Mouse (Mus musculus): ENCODE measurements around the gene Eps15l1.

Gene Eps15l1

DNA sequence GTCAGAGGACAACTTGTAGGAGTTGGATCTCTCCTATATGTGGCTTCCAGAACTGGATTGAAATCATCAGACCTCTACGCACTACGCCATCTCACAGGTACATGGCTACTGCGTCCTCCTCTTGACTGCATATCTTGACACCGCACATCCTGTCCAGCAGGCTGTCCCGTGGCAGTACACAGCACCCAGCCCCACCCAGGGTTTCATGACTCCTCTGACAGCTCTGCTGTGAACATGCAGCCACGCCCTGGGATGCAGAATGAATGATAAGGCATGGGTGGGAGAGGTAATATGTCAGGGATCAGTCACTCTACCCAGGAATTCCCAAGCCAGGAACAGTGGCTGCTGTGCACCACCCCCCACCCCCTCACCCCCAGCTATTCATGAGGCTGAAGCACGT is 7.4 kb downstream of the Eps15l1 start:
- peak; percentile 19 for DNase-seq (ENCODE audit: low spot score)

DNA sequence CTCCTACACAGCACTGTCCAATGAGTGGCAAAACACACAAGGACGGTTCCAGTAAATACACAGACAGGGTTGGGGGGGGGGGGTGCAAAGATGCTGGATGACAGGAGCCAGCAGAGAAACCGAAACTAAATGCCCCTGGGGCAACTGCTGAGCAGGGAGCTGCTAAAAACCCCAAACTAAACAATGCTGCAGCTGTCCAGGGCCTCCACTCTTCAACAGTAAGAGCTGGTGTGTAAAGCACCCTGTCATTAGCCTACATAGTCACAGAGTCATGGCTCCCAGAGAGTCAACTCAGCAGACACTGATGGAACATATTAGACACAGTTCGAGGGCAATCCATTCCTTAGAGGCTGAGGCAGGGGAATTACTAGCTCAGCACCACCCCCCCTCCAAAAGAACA is 11.8 kb downstream of the Eps15l1 start:
- DNase-seq (ENCODE audit: low spot score) = no peak

DNA sequence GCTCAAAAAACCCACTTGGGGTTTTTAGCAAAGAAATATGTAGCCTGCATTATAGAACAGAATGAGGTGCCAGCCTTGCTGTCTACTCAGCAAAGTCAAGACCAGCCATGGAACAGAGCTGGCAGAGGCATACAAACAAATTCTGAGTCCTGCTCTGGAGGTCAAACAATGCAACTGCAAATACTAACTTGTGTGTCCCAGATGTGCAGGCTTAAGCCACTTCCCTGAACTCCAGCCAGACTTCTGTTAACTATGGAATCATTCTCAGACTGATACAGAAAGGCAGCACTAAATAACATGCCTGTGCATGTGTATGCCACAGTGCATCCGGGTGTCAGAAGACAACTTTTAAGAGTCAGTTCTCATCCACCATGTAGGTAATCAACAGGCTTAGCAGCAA is 13.4 kb downstream of the Eps15l1 start:
- DNase-seq (ENCODE audit: low spot score) = no peak

DNA sequence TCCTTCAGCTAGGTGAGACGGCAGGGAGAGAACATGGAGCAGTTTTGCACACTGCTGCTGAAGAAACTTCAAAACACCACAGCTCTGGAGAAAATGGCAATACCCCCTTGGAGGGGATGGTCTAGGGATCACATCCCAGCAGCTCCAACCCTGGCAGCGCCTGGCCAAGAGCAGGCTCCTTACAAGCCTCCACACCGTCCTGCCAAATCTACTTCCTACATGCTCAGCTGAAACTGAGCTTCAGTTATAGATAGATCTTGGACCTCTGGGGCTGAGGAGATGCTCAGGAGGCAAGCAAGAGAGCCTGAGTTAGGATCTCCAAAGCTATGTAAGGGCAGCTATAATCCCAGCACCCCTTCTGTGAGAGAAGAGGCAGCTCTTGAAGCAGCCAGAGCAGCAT is 18.3 kb downstream of the Eps15l1 start:
- no peak for DNase-seq (ENCODE audit: low spot score)

DNA sequence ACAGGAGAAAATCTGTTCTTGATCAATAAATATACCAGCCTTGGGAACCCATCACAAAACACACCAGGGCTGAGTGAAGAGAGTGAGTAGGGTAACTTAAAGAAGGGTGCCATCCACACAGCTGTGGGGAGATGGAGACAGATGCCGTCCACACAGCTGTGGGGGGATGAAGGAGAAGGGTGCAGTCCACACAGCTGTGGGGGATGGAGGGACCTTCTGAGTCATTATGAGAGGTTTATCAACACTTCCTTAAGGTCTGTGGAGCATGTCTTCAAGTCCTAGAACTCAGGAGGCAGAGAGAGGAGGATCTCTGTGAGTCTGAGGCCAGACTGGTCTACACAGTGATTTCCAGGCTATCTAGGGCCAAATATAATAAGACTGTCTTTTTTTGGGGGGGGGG is 19.9 kb downstream of the Eps15l1 start:
- DNase-seq (ENCODE audit: low spot score) = no peak

DNA sequence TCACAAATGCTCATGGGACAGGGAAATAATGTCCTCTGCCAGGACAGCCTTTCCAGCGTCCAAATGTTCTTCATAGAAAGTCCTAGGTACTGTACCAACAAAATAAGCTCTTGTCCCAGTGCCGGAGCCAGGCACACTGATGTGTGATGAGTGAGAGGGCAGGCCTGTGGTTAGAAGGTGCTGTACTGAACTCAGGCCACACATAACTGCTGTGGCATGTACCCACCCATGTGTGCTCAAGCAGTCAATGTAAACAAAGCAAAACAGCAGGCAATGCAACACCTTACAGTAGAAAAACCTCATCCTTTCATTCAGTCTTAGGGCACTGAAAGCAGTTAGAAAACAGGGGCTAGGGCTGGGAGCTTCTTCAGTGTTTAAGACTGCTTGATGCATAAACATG is 35.5 kb downstream of the Eps15l1 start:
- DNase-seq (ENCODE audit: low spot score) = no peak

DNA sequence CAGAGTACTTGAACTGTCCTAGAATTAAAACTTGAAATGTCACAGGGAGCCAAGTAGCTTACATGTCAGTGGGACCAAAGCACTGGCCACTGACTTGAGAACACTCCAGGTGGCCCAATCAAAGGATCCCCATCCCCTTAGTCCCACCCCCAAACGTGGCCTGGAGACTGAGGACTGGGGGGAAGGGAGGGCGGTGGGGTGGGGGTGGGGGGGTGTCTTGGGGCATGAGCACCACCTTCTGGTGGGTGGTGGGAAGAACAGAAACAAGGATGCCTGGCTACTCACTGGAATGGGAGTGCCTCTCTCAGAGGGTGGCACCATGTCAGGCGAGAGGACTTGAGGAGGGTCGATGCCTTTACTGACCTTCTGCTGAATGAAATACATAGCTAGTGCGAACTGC is 38.9 kb downstream of the Eps15l1 start:
- DNase-seq (ENCODE audit: low spot score) = no peak

DNA sequence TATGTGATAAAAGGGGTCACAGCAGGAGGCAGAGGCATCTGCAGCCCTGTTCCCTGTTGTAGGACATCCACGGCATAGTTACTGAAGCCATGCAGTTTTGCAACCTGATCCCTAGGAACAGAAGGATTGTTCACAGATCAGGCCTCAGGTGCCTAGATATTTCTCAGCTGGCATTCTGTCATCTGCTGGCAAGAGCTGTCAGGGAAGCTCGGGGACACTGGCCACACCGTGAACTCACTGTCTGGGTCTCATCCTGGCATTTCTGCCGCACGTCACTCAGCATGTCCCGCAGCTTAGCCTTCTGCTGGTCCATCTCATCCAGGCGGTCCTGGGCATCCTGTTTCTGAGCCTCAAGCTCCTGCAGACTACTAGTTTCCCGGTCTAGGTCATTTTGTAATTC is 40.6 kb downstream of the Eps15l1 start:
- no peak for DNase-seq (ENCODE audit: low spot score)

DNA sequence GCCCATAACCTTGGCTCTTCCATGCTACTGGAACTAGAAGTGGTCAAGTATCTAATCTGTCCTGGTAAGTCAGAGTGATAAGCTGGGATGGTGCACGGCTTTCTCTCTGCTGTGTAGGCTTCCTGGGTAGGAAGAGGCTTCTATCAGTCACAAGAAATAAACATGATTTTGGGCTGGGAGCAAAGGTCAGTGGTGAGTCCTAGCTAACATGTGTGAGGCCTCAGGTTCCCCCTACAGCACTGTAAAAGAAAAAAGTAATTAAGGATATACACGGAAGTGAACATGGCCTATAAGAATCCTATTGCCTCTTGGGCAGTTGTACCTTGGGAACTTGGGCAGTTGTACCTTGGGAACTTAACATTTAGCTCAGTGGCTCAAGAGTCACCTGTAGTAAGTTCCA is 44.4 kb downstream of the Eps15l1 start:
- DNase-seq (ENCODE audit: low spot score) = peak; percentile 16

DNA sequence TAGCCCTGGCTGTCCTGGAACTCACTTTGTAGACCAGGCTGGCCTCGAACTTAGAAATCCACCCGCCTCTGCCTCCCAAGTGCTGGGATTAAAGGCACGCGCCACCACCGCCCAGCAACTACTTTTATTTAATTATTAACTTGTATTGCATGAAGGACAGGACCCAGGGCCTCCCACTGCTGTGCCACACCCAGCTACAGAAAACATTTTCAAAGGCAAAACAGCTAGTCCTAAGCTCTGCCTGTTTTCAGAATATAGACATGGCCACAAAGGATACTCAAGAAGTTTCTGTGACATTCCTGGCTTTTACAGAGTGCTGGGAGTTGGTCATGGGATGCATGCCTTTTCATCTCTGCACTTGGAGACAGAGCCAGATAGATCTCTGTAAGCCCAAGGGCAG is 45.0 kb downstream of the Eps15l1 start:
- DNase-seq (ENCODE audit: low spot score) = peak; percentile 36

DNA sequence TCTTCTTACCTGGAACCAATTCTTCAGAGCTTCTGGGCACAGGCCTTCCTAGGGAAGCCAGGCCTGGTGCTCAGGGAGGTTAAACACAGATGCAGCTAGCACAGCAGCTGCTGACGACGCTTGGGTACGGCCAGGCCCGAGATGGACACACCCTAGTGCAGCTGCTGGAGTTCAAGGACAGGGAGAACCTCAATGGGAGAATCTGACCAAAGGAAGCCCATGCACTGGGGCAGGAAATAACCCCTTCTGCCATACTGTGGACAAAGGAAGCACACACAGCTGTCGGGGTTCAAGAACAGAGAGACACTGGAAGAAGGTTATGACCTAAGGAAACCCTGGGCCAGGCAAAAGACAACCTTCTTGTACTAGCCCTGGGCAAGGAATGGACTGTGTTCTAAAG is 46.1 kb downstream of the Eps15l1 start:
- DNase-seq (ENCODE audit: low spot score) = no peak

DNA sequence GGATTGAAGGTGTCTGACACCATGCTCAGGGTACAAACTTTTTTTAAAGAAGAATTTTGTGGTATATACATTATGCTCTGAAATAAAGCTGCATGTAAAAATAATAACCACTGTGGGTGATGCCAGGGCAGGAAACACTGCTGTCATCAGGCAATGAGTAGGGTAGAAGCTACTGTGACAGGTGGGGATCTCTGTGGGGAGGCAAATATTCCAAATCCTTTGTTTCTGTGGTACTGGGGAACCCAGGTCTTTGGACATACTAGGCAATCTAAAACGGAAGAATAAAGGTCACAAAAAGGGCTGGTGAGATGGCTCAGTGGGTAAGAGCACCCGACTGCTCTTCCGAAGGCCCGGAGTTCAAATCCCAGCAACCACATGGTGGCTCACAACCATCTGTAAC is 48.9 kb downstream of the Eps15l1 start:
- no peak for DNase-seq (ENCODE audit: low spot score)

DNA sequence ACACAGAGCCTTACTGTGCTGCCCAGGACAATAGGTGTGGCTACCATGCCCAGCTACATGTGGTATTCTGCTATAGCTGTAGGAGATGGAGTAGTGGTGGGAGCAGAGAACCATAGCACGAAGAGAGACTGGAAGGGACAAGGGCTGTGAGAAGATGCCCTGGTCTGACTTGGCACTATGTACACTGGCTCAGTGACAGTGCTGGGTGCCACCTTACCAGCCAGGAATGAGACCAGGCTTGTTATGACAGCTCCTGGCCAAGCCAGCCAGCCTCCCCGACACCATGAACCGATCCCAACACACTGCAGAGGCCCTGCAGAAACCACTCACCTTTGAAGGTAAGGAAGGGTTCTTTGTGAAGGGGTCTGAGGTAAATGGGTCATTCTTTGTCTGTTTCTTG is 49.9 kb downstream of the Eps15l1 start:
- no peak for DNase-seq (ENCODE audit: low spot score)

DNA sequence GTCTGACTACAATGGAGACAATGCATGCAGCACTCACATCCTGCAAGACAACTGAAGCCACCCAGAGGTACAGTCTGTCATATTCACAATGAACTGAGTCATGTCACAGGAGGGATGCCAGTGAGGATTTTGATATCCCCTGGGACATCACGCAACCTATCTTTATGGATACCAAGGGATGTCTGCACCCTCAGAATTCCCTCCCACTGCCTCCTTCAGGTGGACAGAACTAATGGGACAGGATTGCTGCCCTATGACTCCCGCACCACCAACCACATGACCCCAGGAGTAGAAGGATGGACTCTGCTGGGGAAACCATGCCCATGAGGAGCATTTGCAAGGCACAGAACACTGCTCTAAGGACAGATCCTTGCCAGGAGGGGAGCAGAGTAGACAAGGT is 54.8 kb downstream of the Eps15l1 start:
- no peak for DNase-seq (ENCODE audit: low spot score)

DNA sequence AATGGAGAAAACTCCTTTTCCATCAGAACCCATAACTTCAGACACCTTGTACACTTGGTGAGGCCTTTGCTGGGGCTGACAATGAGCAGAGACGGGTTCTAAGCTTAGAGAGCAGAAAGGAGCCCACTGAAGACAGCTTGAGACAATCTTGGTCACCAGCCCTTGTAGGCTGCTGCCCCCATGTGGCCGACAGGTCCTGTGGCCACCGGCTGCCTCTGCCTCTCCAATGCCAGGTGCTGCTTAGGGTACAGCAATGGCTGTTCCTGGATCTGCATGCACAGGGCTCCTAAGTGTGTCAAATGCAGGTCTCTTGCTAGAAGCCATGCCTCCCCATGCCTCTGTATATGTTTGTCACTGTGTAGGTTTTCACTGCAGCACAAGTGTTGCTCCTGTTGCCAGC is 55.4 kb downstream of the Eps15l1 start:
- DNase-seq (ENCODE audit: low spot score) = peak; percentile 21

DNA sequence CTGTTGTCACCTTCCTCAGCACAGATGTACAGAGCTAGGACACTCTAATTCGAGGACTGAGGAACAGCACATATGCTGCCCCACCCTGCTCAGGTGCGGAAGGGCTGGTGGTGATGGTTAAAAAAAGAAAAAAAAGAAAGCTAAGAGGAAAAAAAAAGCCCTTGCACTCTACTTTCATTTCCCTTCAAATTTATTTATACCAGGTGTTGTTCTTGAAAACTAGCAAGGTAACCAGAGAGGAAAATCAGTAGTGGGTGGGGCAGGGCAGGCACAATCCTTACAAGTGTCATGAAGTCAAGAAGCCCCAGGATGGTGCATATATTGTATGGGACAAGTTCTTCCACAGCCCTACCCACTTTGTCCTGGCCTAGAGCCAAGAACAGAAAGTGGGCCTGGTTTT is 56.2 kb downstream of the Eps15l1 start:
- DNase-seq (ENCODE audit: low spot score) = no peak

DNA sequence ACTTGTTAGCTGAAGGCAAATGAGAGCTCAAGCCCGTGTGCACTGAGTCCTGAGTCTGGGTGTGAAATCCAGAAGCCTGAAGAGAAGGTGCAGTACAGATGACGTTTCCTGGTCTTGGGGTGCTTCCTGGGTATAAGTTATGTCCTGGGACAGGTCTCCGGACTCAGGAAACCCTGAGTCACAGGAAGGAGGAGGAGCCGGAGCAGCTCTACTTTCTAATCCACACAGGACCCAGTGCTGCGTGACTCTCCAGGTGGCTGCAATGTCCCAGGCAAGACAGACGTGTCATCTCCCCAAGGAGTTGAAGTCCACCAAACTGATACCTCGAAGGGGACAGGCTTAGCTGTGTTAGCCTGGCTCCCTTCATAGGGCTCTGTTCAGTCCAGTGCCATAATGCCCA is 57.8 kb downstream of the Eps15l1 start:
- no peak for DNase-seq (ENCODE audit: low spot score)

DNA sequence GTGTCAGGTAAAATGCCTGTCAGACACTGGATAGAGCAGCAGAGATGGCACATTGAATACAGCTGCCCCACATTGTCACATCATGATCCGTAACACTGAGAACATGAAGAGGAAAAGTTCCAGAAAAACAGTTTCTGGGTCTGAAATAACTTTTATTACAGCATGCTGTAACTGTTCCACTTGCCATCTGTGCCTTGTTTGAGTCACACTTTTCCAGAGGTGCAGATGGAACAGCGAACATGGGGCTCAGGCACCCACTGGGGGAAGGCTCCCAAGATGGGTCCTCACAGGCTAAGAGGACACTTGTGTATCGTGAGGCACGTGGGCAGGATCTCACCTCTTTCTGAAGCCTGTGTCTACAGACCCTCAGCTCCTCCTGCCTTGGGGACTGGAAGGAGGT is 58.5 kb downstream of the Eps15l1 start:
- no peak for DNase-seq (ENCODE audit: low spot score)

DNA sequence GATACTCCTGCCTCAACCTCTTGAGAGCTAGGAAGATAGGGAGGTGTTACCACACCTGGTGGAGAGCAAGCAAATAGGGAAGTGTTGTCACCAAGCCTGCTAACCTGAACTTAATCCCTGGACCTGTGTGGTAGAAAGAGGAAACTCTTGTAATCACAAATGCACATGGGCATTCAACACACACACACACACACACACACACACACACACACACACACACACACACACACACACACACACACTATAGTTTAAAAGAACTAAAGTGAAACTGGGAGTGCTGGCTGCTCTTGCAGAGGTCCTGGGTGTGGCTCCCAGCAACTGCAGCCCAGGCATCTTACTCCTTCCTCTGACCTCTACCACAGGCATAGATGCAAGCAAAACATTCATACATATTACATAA is 61.1 kb downstream of the Eps15l1 start:
- DNase-seq (ENCODE audit: low spot score) = no peak

DNA sequence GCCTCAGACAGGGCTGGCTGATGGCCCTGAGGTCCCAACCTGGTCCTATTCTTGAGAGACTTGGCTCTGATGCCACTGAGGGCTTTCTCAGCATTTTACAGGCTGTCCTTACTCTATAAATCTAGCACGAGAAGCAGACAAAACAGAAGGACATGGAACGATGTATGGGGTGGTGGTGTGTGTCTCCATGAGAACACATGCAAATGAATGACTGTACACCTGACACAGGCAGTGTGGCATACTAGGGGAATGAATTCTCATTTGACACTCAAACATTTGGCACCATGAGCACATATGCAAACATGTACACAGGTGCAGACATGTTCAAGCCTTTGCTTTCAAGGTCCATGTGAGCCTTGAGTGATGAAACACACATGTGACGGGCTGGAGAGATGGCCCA is 64.7 kb downstream of the Eps15l1 start:
- no peak for DNase-seq (ENCODE audit: low spot score)

DNA sequence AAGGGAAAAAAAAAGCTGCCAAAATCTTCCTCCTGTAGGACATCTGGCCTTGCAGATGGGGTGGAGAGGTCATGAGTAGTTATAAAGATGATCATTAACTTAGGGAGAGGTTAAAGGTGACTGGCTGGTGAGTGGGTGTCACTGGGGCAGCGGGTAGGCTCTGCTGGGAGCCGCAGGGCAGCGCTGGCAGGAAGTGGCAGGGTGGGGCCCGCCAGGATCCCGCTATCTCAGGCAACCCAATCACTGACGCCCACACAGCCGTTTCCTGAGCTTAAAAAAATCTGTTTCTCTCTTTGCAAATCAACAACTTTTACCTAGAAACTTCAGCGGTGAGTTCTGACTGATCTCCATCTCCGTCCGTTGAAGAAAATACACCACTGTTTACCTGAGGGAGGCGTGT is 67.0 kb downstream of the Eps15l1 start:
- DNase-seq (ENCODE audit: low spot score) = peak; percentile 68

DNA sequence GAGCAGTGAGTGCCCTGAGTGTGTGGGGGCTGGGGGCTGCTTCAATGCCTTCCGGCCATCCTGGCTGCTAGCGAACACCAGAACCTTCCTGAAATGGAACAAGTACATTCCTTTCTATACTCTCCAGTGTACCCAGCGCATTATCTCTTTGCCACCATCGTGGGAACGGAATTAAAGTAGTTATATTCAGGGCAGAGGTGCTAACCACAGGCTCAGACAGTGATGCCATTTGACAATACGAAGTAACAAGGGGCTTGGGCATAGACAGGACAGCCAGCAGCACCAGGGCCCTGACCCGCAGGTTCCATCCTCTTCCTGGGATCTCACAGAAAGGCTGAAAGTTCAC is 67.6 kb downstream of the Eps15l1 start:
- no peak for DNase-seq (ENCODE audit: low spot score)

DNA sequence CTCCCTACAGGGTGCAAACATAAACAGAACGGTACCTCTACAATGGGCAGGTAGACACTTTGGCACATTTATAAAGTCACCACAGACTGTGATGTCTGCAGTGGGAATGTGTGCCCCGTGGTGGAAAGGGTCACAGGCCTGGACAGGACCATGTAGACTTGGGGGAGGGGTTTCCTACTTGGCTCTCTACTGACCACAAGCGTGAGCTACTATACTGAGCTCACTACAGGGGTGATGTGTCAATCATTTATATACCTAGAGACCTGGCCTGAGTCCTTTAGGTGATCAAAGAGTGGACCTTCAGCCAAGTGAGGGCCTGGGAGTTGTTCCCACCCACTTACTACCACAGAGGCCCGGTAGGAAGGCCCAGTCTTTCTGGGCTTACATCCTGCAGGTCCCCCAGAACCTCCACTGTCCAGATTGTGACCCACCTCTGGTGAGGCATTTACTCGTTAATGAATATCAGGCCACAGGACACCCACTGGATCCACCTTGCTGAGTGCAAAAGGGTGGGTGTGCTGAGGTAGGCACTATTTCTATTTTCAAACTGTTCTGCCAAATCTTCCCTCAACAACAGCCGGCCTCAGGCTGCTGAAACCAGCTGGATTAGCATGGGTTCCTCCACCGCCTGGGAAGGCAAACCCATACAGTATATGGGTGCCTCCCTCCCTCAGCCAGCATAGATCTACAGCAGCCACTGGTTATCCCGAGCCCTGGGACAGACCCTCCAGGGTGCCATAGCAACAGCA is 68.1 kb downstream of the Eps15l1 start:
- DNase-seq (ENCODE audit: low spot score) = peak; percentile 47

DNA sequence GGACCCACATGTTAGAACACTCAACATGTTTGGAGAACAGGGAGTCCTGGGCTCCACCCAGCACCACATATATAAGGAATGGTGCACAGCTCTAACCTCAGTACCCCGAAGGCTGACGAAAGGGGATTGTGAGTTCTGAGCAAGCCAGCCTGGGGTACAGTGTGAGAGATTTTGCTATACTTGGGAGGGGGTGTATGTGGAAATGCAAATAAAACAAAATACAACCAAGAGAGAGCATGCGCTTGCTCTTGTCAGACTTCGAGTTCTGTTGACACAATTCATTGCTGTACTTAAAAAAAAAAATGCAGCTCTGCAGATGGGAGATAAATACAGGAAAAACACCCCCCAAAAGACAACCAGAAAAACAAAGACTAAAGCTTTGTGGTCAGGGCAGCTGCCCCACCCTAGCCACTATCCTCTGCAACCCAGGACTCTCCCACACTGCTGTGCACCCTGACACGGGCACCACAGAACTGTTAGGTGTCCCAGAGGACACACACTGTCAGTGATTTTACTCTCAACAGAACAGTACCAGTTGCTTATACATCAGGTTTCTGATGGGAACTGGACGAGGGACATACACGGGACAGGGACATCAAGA is 69.8 kb downstream of the Eps15l1 start:
- DNase-seq (ENCODE audit: low spot score) = no peak
